Mouse (Mus musculus): ENCODE measurements at regions not wholly inside any gene's neighbourhood (a gene's known extent, or its start where the extent isn't known, plus 50 kb on each side); places are given as distances from the start of the nearest gene placed in this dataset.

DNA sequence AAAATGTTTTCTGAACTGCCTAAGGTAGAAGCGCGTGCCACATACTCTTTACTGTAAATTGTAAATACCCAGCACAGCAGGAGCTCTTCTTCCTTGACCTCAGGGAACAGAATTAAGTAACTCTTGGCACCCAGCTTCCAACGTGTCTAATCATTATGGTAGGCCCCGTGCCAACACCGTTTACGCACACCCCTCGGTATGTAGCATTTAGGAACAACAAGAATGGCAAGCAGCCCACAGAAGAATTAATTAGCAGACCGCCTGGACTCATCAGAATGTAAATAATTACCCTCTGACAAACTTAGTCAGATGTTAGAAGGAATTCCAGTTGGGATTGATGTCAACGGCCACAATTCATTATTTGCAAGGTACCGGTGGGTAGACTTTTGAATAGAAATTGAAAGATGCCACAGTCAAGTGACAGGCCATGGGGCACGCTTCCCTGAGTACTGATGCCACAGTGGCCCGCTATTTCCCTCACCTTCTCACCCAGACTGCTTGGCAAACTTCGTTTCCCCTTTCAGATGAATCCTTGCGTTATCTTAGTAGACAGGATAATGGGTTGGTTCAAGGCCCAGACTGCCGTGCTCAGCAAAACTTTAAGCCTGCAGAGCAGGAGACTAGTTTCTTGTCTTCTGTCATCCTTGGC is 81.2 kb upstream of the Galnt5 start:
- DNase-seq = no peak

DNA sequence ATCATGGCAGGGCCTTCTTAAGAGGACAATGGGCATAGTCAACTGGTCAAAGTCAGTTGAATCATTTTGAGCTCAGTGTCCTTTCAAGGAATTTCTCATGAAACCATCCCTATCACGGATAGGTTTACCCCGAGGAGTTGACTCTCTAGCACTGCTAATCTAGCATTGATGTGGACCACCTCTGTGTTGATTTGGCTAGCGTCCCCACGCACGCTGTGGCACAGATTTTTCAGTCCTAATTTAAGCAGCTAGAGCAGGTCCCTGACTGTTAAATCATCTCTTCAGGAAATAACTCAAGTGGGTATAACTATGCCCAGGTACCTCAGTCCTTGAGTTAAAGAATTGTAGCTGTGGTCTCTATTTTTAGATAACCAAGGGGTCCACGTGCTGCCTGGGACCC is 80.0 kb upstream of the Galnt5 start:
- no peak for DNase-seq

DNA sequence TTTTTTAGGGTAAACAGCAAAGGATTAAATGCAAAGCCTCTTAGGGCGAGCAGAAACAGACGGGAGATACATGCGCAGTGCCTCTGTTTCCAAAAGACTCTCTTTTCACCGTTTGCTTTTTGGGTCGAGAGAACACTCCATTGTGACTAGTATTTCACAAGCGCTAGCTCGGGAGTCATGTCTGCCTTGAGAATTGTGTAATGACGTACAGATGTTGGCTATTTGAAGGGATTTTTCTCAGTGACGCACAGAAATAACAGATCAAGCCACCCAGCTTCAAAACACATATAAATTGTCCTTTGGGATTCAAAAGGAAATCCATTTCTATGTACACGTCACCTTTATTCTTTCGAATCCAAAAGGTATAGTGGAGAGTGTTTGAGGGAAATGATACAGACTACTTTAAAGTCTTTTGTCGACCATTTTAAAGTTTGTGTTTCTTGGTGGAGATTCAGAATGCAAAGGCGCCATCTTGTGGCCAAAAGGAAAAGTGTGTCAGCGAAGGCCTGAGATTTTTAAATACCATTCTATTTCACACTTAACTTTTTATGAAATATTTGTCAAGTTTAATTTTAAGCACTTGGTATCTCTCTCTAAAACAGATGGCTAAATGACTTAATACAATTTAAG is 78.5 kb upstream of the Galnt5 start:
- peak; percentile 16 for DNase-seq

DNA sequence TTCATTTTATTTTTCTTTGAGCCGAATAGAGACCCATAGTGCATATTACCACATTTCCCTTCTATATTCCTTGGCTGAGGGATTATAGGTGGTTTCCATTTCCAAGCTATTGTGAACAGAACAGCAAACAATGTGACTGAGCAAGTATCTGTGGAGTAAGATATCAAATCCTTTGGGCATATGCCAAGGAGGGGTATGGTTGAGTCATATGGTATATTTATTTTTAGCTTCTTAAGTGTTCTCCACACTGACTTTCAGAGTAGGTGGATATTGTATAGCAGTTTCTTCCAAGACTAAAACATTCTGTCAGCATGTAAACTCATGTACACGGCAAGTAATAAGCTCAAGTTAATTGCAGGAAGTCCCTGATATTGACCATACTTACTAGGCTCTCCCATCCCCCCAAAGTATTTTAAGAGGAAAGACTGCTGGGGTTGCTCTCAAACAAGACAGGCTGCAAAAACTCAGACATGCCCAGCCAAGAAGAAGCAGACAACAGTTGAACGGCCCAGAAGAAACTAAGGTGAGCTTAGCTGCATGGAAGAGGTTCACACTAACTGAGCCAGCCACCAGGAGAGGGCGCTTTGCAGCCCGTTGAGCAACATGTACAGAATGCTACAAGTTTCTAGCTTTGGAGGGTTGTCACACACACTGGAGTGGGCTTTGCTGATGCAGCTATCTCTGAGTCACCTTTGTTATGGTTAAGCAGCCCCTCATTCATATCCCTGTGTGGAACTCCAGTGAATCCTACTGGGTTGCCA is 63.4 kb upstream of the Galnt5 start:
- no peak for DNase-seq
